Mouse (Mus musculus) adrenal gland, adult 2 months (tissue): ENCODE data around the gene Tmem191c. TPM values are rescaled to one million over a fixed set of nuclear protein-coding genes. Genes with fewer than 3 reads are reported as not detected.
A peak's percentile ranks its signal among the peaks of the same experiment; 100 is the strongest.
"Not testable (repeated sequence)": the region's sequence is repeated elsewhere in the genome, so short reads cannot be mapped to it uniquely, and the experiment has no call there.

Experiments used
- DNase-seq: peaks from one replicate; pipeline ENCODE4 v3.0.0; 2021
- long read RNA-seq: library from polyadenylated mRNA; stranded (forward); transcript quantifications from one replicate; pipeline ENCODE4 v2.0.0, GENCODE M21; 2021
- polyA plus RNA-seq: library from polyadenylated mRNA; depleted of rRNA; stranded (reverse); fragments of >200 nt; gene quantifications from 2 replicates; pipeline ENCODE4 v1.2.3, GENCODE M21; 2012; rRNA removed
- total RNA-seq, 2 experiments: library from RNA; stranded (reverse); gene quantifications; 2 replicates each; pipeline ENCODE4 v1.2.3; 2021

The Tmem191c gene
- total RNA-seq (1 to 10 TPM; 6.8 to 7.9 TPM), polyA plus RNA-seq (15.8 and 19.9 TPM in 2 replicates)
- long read RNA-seq, partial matches to known transcripts = 0 of 6 reads
- long read RNA-seq, other reads (novel, unspliced or antisense) = 4 of 6 reads

GRCm38 (mm10) chr16:17275721-17276120 is at the start of gene Tmem191c:
Tmem191c (plus strand) TSS chr16:17276077.
- no peak for DNase-seq

GRCm38 (mm10) chr16:17226496-17226895 is 49.4 kb upstream of the Tmem191c start:
- DNase-seq = no peak

- DNase-seq = not testable (repeated sequence)
These were observed 44.4 kb upstream of the Tmem191c start for GRCm38 (mm10) chr16:17231523-17231922.

- peak; percentile 98 for DNase-seq
These were observed 42.8 kb upstream of the Tmem191c start, which contains the start of gene Hic2 for GRCm38 (mm10) chr16:17232794-17233701. Hic2 (plus strand) TSS chr16:17233572.

- peak; percentile 38 for DNase-seq
These were observed 42.0 kb upstream of the Tmem191c start for GRCm38 (mm10) chr16:17233702-17234498.

DNA sequence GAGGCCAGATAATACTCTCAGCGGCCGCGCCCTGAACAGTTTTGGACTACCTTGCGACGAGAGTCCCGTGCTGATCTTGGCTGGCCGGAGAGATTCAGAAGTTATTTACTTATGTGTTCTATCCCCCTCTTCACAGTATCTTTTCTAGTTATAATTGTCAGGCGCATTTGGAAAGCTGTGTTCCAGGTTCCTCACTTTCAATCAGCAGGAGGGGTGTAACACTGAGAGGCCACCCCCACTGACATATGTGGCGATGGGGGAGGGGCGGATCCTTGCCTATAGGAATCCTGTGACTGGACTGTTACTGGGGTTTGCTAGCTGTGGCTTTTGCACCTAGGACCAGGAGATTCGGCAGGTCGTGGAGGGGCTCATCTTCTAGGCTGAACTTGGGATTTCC is 41.4 kb upstream of the Tmem191c start:
- DNase-seq = peak; percentile 20

- peak; percentile 55 for DNase-seq
These were observed 40.8 kb upstream of the Tmem191c start for GRCm38 (mm10) chr16:17234916-17235665.

DNA sequence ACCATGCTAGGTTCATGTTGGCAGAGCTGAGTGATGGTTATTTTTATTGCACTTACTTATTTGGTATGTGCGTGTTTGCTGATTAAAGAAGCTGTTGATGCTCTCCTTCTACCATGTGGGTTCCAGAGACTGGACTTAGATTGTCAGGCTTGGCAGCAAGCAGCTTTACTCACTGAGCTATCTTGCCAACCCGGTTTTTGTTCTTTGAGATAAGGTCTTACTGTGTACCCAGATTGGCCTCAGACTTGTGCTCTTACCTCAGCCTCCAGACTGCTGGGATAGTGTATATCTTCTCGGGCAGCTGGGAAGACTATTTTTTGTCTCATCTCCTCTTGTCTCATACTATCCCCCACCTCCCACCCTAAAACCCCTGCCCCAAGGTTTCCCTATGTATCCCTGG is 38.2 kb upstream of the Tmem191c start:
- no peak for DNase-seq

GRCm38 (mm10) chr16:17239409-17239808 is 36.5 kb upstream of the Tmem191c start:
- no peak for DNase-seq

- no peak for DNase-seq
These were observed 32.1 kb upstream of the Tmem191c start for GRCm38 (mm10) chr16:17243731-17244130.

DNA sequence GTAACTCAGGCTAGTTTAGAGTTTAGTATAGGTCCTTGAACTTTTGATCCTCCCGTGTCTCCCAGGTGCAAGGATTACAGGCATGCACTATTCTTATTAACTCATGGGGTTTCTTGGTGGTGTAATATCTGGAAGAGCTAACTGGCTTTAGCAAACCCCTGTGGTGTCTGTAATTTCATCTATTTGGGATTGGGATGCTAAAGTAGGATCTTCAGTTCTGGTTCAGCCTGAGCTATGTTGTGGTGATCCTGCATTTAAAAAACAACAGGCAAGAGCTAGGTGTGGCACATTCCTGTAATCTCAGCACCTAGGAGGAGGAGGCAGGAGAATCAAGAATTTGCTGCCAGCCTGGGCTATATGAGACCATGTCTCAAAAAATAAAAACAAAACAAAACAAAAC is 30.9 kb upstream of the Tmem191c start:
- DNase-seq = no peak

GRCm38 (mm10) chr16:17247727-17248126 is 28.1 kb upstream of the Tmem191c start:
- peak; percentile 31 for DNase-seq

GRCm38 (mm10) chr16:17249135-17249534 is 26.7 kb upstream of the Tmem191c start:
- DNase-seq = peak; percentile 83

DNA sequence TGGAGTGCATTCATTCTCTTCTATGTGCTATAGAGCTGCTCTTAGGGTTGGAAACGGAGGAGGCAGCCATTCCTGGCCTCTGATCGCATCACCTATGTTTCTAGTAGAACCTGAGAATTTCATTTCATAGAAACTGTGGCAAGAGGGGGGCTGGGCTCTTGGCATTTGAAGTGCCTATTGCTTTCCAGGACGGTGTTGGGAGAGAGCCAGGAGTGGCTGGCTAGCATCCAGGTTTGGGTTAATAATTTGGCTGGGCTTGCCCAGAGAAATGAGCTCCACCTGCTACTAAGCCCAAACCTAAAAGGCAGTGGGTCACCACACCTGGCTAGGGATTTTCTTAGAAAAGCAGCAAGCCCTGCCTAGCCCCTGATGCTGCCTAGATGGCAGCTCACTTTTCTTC is 24.3 kb upstream of the Tmem191c start:
- peak; percentile 90 for DNase-seq

DNA sequence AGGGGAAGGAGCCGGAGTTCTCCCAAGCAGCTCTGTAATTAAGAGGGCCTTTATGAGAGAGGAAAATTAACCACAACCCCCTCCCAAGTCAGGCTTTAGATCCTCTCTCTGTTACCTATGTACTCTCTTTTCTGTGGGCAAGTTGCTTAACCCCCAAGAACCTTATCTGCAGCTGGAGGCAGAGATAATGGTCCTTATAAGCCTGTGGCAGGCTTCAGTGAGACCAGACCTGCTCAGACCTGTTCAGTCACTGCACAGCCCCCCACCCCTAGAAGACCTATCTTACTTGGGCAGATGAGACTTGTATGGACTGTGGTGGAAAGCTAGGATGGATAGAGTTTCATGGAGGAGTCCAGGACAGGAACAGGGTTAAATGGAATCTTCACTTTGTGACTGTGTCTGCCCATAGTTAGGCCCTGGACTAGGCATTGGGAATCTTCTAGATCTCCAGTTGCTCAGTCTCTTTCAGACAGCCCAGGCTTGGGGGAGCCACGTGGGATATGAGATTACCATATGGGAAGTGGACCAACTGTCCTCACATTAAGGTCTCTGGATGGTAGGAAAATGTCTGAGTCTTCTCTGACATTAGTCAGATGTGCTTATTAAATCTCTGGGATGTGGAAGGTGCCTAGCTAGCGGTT is 23.7 kb upstream of the Tmem191c start:
- no peak for DNase-seq

- no peak for DNase-seq
These were observed 23.0 kb upstream of the Tmem191c start for GRCm38 (mm10) chr16:17252841-17253240.

DNA sequence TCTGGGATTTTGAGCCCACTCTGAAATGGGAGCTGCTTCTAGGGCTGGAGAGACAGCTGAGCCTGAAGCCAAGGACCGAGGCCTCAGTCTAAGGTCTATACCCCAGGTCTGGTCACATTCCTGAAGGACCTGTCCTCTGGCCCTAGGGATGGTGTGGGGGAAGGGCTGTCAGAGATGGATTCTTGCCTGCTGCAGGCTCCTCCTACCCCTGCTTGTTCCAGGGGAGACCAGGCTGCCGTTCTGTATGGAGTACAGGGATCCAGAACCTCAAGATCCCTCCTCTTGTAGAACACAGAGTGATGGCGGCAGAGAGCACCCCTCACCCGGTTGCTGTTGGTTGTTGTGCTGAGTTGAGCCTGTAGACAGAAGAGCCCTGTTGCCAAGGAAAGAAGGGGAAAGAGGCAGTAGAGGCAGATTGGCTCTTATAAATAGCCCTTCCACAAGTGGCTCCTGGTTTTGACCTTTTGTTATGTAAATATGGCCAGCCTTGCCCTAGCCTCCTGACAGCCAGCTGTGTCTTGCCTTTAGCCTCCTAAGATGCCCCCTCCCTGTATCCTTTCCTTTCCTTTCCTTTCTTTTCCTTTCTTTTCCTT is 21.8 kb upstream of the Tmem191c start:
- no peak for DNase-seq

DNA sequence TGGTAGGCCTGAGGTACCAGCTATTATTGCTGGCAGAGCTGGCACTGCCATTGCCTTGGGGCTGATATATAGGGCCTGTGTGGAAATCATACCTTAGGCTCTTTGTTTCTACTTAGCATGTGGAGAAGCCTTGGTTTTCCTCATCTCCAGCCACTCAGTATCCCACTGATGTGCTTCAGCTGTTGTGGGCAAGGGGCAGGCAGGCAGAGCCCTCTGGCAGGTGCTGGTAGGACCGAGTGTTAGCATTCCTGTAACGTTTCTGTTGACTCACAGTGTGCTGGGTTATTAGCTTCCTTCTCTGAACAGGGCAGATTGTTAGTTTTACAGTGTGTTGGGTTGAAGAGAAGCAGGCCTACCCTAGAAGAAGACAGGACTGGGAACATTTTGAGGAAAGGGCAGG is 20.6 kb upstream of the Tmem191c start:
- no peak for DNase-seq

GRCm38 (mm10) chr16:17257359-17257821 is 18.5 kb upstream of the Tmem191c start:
- peak; percentile 37 for DNase-seq

DNA sequence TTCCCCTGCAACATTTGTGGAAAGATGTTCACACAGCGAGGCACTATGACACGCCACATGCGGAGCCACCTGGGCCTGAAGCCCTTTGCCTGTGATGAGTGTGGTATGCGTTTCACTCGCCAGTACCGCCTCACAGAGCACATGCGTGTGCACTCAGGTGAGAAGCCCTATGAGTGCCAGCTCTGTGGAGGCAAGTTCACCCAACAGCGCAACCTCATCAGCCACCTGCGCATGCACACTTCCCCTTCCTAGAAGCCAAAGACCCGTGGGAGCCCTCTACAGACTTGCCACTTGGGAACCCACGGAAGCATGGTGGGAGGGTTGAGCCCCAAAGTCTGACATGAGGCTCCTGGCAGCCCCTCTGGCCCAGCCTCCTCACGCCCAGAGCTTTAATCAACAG is 17.0 kb upstream of the Tmem191c start:
- DNase-seq = no peak

DNA sequence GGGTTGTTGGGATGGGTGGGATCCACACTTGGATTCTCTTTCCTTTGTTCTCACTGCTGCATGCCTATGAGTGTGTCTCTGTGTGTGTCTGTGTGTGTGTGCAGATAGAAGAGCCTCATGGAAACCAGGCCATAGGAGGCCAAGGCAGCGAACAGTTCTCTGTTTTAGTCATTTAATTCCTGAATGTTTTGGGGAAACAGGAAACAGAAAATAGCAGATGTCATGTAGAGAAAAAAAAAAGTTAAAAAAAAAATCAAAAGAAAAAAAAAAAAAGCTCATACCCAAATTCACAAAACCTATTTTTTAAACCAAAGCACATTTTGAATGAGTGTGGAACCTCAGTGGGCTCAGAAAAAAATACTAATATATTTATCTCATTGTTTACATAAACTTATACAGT is 14.5 kb upstream of the Tmem191c start:
- no peak for DNase-seq
